Mouse (Mus musculus) retina, postnatal 7 days (tissue): ENCODE data around the gene Cdyl.
A peak's percentile ranks its signal among the peaks of the same experiment; 100 is the strongest.

Source experiments
- DNase-seq: peaks from one replicate; pipeline ENCODE4 v3.0.0-alpha.2; 2012; ENCODE audit warnings: low read depth, low spot score

Cdyl gene

DNA sequence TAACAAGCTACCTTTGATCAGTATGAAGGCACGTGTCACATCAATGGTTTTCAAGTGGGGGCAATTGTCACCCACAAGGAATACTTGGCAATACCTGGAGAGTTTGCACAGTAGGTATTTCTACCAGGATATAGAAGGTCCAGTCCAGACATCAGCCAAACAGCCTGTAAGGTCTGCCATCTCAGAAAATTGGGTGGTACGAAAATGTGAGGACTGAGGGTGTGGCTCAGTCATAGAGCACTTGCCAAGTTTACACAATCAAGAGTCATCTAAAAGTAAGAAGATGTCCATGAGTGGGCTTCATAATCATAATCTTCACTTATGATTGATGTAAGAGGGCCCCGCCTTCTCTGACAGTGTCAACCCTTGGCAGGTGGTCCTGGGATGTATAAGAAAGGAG is 29.9 kb downstream of the Cdyl start:
- DNase-seq, result no peak

DNA sequence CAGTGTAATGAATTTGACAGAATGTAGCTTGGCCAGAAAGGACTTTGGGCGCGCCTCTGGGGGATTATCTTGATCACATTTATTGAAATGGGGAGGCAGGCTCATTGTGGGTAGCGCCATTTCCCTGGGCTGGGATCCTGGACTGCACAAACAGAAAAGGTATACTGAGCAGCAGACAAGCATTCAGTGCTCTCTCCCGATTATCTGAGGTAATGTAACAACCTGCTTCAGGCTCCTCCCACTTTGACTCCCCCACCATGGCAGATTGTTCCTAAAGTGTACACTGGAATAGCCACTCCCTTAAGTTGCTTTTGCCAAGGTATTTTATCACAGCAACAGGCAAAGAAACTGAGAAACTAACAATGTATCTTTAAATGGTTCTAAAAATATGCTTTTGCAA is 58.0 kb downstream of the Cdyl start:
- no peak for DNase-seq

- no peak for DNase-seq
Observed at GRCm38 (mm10) chr13:35719581-35719980, 59.9 kb downstream of the Cdyl start.

DNA sequence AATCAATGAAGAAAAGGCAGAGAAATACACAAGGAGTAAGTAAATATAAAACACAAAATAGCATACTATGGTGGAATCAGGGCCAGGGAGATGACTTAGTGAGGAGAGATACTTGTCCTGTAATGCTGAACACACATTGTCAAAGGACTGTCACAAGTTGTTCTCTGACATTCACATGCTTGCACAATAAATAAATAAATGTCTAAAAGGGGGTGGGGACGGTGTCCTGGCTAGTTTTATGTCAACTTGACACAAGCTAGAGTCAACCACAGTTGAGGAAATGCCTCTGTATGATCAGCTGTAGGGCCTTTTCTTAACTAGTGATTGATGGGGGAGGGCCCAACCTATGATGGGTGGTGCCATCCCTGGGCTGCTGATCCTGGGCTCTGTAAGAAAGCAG is 63.4 kb downstream of the Cdyl start:
- DNase-seq, result no peak

- no peak for DNase-seq
Observed at GRCm38 (mm10) chr13:35726025-35726424, 66.4 kb downstream of the Cdyl start.

GRCm38 (mm10) chr13:35732131-35732530 is 72.5 kb downstream of the Cdyl start:
- DNase-seq, result no peak

GRCm38 (mm10) chr13:35732891-35733596 is 73.4 kb downstream of the Cdyl start:
- DNase-seq, result no peak

DNA sequence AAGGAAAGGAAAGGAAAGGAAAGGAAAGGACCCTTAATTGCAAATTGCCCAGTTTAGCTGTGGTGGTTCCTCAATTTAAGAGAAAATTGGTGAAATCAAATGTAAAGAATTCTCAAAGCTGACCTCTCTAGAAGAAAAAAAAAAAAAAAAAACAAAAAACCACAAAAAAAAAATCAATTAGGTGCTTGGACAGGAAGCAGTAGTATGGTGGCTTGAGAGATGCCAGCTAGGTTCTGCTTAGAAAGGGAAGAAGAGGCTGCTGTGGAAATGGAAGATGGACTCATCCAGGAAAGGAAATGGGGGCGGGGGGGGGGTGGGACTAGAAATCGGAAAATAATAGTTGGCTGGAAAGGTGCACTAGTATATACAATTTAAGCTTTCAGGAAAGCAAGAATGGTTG is 77.9 kb downstream of the Cdyl start:
- DNase-seq, result no peak

DNA sequence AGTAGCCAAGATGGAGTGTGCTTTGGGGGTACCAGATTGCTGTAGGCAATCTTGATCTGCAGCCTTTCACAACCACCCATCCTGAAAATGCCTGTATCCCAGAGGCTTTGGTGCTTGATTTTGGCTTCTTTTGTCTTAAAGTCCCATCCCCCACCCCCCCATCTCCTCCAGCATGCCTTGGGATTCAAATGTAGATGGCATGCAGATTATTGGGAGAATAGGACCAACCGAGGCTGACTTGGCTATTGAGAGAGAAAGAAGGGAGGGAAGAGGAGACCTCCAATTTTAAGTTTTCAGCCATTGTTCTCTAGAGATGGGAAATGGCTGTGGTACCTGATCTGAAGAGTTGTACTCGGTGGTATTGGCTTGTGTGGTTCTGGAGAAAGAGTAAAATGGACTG is 78.6 kb downstream of the Cdyl start:
- no peak for DNase-seq

DNA sequence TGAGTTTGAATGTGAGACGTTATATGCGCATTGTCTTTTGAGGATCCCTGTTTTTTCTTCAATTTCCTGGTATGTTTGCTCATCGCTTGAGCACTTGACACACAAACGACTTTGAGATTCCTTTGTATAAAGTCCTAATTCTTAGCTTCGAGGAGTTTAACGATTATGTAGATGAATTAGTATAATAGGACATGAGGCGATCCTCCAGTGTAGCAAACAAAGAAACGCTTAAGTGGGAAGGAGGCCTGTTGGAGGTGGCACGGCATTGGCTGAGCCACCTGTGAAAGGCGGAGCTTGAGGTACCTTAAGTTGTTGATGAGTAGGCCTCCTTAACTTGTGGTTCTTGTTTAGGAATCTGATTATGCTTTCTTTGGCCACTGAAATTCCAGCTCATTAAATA is 79.8 kb downstream of the Cdyl start:
- no peak for DNase-seq

DNA sequence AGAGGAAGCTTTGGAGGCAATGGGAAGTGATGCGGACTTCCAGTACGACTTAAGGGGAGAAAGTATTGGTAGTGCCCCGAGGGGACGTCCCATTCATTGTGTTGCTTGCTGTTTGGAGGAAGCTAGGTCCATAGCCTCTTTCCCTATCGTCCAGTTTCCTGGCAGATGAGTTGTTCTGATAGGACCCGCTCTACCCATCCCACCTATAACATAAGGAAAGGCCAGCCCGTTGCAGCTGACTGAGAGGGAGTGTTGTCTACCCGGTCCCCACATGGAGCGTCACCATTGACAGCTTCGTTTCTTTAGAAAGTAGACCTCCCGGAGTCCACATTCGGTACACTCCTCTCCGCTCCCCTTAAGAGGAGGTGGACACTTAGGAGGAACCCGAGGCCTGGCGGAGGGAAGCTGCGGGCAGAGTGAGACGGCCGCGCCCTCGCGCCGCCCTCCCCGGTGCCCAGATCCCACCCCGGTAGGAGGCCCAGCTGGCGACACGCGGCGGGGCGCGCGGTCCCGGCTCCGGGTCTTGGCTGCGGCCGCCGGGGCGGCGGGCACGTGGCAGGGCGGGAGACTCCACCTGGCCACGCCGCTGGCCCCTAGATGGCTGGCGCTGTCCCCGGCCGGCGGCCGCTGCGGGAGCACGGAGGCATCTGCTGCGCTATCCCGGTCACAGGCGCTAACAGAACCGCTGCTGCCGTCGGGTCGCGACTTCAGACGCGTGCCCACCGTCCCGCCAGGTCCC is 80.8 kb downstream of the Cdyl start:
- DNase-seq, result no peak

GRCm38 (mm10) chr13:35741040-35741619 is 81.5 kb downstream of the Cdyl start:
- peak; percentile 88 for DNase-seq

DNA sequence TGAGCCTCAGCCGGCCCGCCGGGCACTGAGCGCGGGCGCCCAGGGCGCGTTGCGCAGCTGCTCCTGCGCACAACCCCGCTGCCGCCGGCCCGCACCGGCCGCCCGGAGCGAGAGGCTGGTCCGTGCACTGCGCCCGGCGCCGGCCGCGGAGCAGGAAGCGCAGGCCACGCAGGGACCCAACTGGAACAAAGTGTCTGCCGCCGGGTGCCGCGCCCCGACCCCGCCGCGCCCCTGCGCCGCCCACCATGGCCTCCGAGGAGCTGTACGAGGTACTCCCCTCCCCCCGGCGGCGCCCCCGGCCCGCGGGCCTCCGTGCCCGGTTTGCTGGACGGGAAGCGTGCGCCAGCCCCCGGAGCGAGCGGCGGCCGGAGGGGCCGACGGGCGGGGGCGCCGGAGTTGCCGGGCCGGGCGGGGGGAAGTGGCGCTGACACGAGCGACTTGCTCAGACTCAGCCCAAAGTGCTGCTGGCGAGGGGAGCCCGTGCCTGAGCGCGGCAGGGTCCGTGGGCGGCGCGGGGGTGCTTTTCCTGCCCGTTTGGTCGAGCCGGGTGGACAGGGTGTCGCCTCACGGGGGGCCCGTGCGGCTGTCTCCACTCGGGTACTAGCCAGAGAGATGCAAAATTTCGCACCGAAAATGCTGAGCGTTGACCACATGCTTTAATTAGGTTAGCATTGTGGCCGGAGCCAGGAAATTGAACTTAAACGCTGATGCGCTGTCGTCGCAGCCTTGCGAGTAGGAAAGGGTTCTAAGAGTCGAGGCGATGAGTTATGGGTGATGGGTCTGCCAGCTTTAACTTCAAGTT is 82.2 kb downstream of the Cdyl start:
- DNase-seq, result peak; percentile 17

- DNase-seq, result no peak
Observed at GRCm38 (mm10) chr13:35742696-35743095, 83.1 kb downstream of the Cdyl start.

DNA sequence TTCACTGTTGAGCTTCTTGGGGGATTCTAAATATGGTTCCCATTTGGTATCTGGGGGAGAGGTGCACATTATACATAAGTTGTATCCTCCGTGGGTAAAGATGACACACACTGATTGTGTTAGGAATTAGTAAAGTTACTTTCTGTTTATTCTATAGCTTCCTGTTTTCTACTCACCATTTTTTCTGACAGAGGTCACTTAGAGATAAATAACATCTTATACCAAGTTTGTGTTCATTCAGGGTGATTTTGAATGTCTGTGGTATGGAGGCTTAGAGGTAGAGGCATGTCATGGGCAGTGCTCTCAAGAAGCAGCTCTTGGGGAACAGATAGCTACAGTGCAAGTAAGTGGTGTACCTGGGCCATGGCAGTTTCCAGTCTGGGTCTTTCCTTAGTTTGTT is 83.6 kb downstream of the Cdyl start:
- DNase-seq, result no peak

DNA sequence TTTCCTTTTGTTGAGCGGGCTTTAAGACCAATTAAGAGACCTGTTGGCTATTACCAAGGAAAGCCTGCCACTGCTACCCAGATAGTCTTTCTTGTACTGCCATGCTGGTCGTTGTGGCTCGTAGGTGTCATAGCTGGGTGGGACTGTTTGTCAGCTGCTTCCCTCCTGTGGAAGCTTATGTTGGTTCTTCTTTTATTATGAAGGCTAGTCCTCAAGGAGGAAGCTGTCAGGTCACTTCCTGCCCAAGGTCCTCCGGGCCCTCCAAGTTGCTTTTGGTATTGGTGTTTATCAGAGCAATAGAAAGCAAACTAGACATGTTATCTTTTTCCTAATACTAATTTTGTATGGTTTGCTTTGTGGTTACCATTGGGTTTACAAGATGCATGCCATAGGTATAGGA is 89.6 kb downstream of the Cdyl start:
- no peak for DNase-seq

DNA sequence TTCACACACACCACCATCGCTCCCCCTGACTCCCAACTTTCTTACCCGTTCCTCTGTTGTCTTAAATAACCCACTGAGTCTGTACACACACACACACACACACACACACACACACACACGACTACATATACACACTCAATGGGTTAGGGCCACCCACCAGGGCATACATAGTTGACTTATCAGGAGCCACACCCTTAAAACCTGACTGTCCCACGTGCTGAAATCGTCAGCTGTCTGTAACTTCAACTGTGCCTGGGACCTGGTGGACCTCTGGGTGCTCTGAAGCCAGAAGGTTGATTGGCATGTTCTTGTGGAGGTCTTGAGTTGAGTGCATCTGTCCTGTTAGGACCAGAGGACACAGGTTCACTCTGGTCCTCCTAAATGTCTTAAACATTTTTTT is 90.0 kb downstream of the Cdyl start:
- no peak for DNase-seq

DNA sequence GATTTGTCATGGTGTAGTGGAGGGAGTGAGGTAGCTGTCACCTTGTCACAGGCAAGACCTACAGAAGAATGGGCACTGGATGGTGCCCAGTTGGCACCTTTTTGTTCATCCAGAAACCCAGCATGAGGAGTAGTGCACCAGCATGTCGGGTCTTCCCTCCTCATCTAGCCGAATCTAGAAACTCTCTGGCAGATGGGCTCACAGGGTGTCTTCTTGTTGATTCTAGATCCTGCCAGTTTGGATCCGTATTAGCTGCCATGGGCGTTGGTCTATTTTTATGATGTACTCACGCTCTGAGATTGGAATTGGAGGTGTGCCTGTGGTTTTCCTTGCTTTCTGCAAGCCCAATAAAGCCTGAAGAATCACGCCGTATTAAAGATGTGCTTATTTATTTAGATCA is 92.4 kb downstream of the Cdyl start:
- DNase-seq, result no peak

- no peak for DNase-seq
Observed at GRCm38 (mm10) chr13:35755002-35755401, 95.4 kb downstream of the Cdyl start.

DNA sequence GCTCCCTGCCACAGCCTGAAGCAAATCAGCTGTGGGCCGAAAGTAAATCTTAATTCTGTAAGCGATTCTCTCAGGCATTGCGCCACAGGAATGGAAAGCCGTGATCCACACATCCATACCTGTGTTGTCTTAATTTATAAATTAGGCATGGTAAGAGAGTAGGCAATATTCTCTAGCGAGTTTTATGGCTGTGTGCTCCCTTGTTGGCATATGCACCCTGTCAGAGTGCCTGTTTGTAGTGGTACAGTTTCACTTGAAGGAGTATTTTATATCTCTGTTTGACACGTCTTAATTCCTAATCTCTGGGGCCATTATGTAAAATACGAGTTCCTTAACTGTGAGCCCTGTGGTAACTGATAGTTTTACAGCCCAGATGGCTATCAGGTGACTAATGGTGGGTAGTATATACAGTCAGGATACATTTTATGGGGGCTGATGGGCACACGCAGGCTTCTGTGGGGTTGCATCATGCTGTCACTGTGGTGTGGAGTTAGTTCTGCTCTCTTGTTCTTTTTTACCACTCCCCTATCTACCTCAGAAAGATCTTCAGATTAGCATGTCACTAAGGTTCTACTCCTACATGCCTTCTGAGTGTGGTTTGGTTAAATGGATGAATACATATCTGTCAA is 96.1 kb downstream of the Cdyl start:
- no peak for DNase-seq

- DNase-seq, result no peak
Observed at GRCm38 (mm10) chr13:35756393-35757338, 97.0 kb downstream of the Cdyl start.
